Mouse (Mus musculus) cortical plate, adult 2 months (tissue): Measurements from ENCODE around the gene Tmub2.

Experiments
- CTCF ChIP-seq: fragments of 200-500 bp; IDR thresholded peaks from 2 replicates; pipeline ENCODE4 v1.5.1; 2011; ENCODE audit warnings: mild to moderate bottlenecking, control low read depth, low read length; ENCODE audit not compliant: insufficient read depth; ENCODE audit errors: extremely low read depth
- POLR2A ChIP-seq: fragments of 200-500 bp; IDR thresholded peaks from 2 replicates; pipeline ENCODE4 v1.6.1; 2011; ENCODE audit warnings: mild to moderate bottlenecking, low read length, control low read depth; ENCODE audit not compliant: insufficient read depth; ENCODE audit errors: extremely low read depth

DNA sequence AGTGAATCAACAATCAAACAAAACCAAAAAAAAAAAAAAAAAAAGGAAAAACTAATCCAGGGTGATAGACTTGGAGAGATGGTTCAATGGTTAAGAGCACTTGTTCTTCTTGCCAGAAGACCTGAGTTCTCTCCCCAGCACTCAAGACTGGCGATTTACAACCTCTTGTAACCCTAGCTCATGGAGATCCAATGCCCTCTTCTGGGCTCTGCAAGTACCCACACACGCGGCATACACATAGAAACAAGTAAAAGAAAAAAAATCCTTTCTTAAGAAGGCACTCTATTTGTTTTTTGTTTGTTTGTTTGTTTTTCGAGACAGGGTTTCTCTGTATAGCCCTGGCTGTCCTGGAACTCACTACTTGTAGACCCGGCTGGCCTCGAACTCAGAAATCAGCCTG is 809 bp upstream of the Tmub2 start:
- TF ChIP-seq CTCF, result no peak
- no peak for TF ChIP-seq POLR2A
